Mouse (Mus musculus): Measurements from ENCODE around the gene C8b. TPM values are rescaled to one million over a fixed set of nuclear protein-coding genes. Genes with fewer than 3 reads are reported as not detected.

The C8b gene
- polyA plus RNA-seq, 1 experiment from 2014 or later = not detected

Other genes with a start within 250 kb of the C8b start
- not detected in 2 replicates for gene Gm17662, start 91.0 kb downstream of the C8b start, polyA plus RNA-seq (2014; fragmentation: Nextera tagmentation; extraction: Ambion mirVana)
- 0.05 TPM in 1 of 2 replicates, not detected in the other for gene C8a, start 110.1 kb downstream of the C8b start, polyA plus RNA-seq (2014; fragmentation: Nextera tagmentation; extraction: Ambion mirVana)
- 0.05 TPM in 1 of 2 replicates, not detected in the other for gene Fyb2, start 147.1 kb downstream of the C8b start, polyA plus RNA-seq (2014; fragmentation: Nextera tagmentation; extraction: Ambion mirVana)

All from intestine, embryonic 14.5 days (tissue).